Mouse (Mus musculus) cerebellum, adult 2 months (tissue): ENCODE results near the gene Dnah17. TPM values are rescaled to one million over a fixed set of nuclear protein-coding genes. Genes with fewer than 3 reads are reported as not detected.

ENCODE experiments used
- DNase-seq, 2 experiments: peaks; one replicate each; pipeline ENCODE4 v3.0.0; 2021
- H3K27ac ChIP-seq: fragments of 200-500 bp; 2 replicates; pipeline ENCODE4 v1.5.1; 2012; ENCODE audit warnings: low read length, control low read depth, inconsistent platforms; ENCODE audit not compliant: insufficient read depth
- H3K27me3 ChIP-seq: fragments of 200-500 bp; 2 replicates; pipeline ENCODE4 v1.6.1; 2012; ENCODE audit warnings: inconsistent platforms, mild to moderate bottlenecking, low read length, moderate library complexity; ENCODE audit not compliant: control insufficient read depth, insufficient read depth
- H3K4me1 ChIP-seq: fragments of 200-500 bp; 2 replicates; pipeline ENCODE4 v1.6.1; 2011; ENCODE audit warnings: low read length; ENCODE audit not compliant: control insufficient read depth, insufficient read depth
- H3K4me3 ChIP-seq: fragments of 200-500 bp; replicated peaks from 2 replicates; pipeline ENCODE3; 2011; ENCODE audit warnings: mild to moderate bottlenecking, low read depth, low read length, control low read depth; ENCODE audit not compliant: insufficient read depth
- CTCF ChIP-seq: fragments of 200-500 bp; IDR thresholded peaks from 2 replicates; pipeline ENCODE4 v1.5.1; 2011; ENCODE audit warnings: low read depth, mild to moderate bottlenecking, control low read depth, low read length, moderate library complexity, borderline replicate concordance; ENCODE audit not compliant: insufficient read depth
- POLR2A ChIP-seq: fragments of 200-500 bp; IDR thresholded peaks from 2 replicates; pipeline ENCODE4 v1.6.1; 2011; ENCODE audit warnings: low read length, control low read depth, borderline replicate concordance; ENCODE audit not compliant: insufficient read depth
- WGBS: fragments of 180-500 bp; shearing (Covaris S2); methylation state at CpG from one replicate; pipeline ENCODE4 v1.1.7; 2018; 5-methylcytosine and 5-hydroxymethylcytosine counted together
- polyA plus RNA-seq: library from polyadenylated mRNA; depleted of rRNA; stranded (reverse); fragments of >200 nt; gene quantifications from 2 replicates; pipeline ENCODE4 v1.2.3, GENCODE M21; 2012

Gene Dnah17
- polyA plus RNA-seq, 1 experiment, result 0.07 TPM

GRCm38 (mm10) chr11:117995255-117995654 is 135.2 kb downstream of the Dnah17 start:
- WGBS, result 16% methylated on average over 2 of the region's 2 CpGs
- no peak for DNase-seq
- H3K4me1 ChIP-seq, result peaks cover 44% of the 10 kb centered on the region

GRCm38 (mm10) chr11:117994250-117995057 is 136.0 kb downstream of the Dnah17 start:
- peaks cover 44% of the 10 kb centered on the region for H3K4me1 ChIP-seq
- no peaks in the 10 kb centered on the region for H3K27me3 ChIP-seq
- TF ChIP-seq CTCF (no peak), POLR2A (no peak)
- no peak overlapping the region for H3K4me3 ChIP-seq
- whole genome bisulfite sequencing, result 13% methylated on average over 9 of the region's 9 CpGs
- DNase-seq, result no peak
- no peak overlapping the region for H3K27ac ChIP-seq

More at GRCm38 (mm10) chr11:117995255-117995654, 135.2 kb downstream of the Dnah17 start:
- Histone ChIP-seq H3K27me3 (no peaks in the 10 kb centered on the region), H3K4me3 (no peak overlapping the region), H3K27ac (no peak overlapping the region)
- TF ChIP-seq POLR2A, result no peak
- TF ChIP-seq CTCF, result no peak

GRCm38 (mm10) chr11:117993190-117994175 is 137.0 kb downstream of the Dnah17 start:
- Histone ChIP-seq H3K4me1 (peaks cover 42% of the 10 kb centered on the region), H3K4me3 (no peak overlapping the region), H3K27me3 (no peaks in the 10 kb centered on the region), H3K27ac (no peak overlapping the region)
- TF ChIP-seq POLR2A (no peak), CTCF (no peak)
- no peak for DNase-seq
- 81% methylated on average over 14 of the region's 14 CpGs for WGBS

GRCm38 (mm10) chr11:117991502-117992470 is 138.6 kb downstream of the Dnah17 start:
- DNase-seq, result no peak
- H3K27me3 ChIP-seq, result no peaks in the 10 kb centered on the region
- TF ChIP-seq POLR2A (no peak), CTCF (no peak)
- no peak overlapping the region for H3K4me3 ChIP-seq
- no peak overlapping the region for H3K27ac ChIP-seq
- peaks cover 41% of the 10 kb centered on the region for H3K4me1 ChIP-seq
- 40% methylated on average over 9 of the region's 9 CpGs for WGBS

- no peak for DNase-seq
- H3K27me3 ChIP-seq, result no peaks in the 10 kb centered on the region
- 35% methylated on average over 10 of the region's 10 CpGs for WGBS
- no peak overlapping the region for H3K27ac ChIP-seq
- no peak for TF ChIP-seq POLR2A
- no peak for TF ChIP-seq CTCF
- H3K4me3 ChIP-seq, result no peak overlapping the region
- peaks cover 34% of the 10 kb centered on the region for H3K4me1 ChIP-seq
Measured at GRCm38 (mm10) chr11:117989926-117990325, 140.5 kb downstream of the Dnah17 start.

GRCm38 (mm10) chr11:117989241-117989640 is 141.2 kb downstream of the Dnah17 start:
- no peak overlapping the region for H3K4me3 ChIP-seq
- peaks cover 28% of the 10 kb centered on the region for H3K4me1 ChIP-seq
- DNase-seq, result no peak
- WGBS, result 89% methylated on average over 4 of the region's 4 CpGs
- H3K27ac ChIP-seq, result no peak overlapping the region
- no peaks in the 10 kb centered on the region for H3K27me3 ChIP-seq
- TF ChIP-seq POLR2A, result no peak

- TF ChIP-seq POLR2A (no peak), CTCF (no peak)
- Histone ChIP-seq H3K4me1 (peaks cover 19% of the 10 kb centered on the region), H3K27me3 (no peaks in the 10 kb centered on the region), H3K4me3 (peak overlapping the region; percentile 18), H3K27ac (no peak overlapping the region)
- DNase-seq, result no peak
- 70% methylated on average over 4 of the region's 4 CpGs for WGBS
Measured at GRCm38 (mm10) chr11:117987968-117988367, 142.5 kb downstream of the Dnah17 start.
